Mouse (Mus musculus): ENCODE results near the gene Armc12. TPM values are rescaled to one million over a fixed set of nuclear protein-coding genes. Genes with fewer than 3 reads are reported as not detected.
A peak's percentile ranks its signal among the peaks of the same experiment; 100 is the strongest.

Armc12 gene
- total and polyA plus RNA-seq, 3 experiments = 0.15 TPM; not detected in 2

- no peaks in the 10 kb centered on the region for H3K9me3 ChIP-seq (replicated peaks; ENCODE audit: insufficient read depth, low read length)
- no peaks in the 10 kb centered on the region; the same call in 1 of the 2 replicates for H3K79me2 ChIP-seq (ENCODE audit: control insufficient read depth, insufficient read depth, low read length, poor library complexity)
- H3K36me3 ChIP-seq (ENCODE audit: control insufficient read depth in 1 of 2, insufficient read depth in 2 of 2, low read length in 2 of 2) = peaks cover 0 to 6% of the 10 kb centered on the region in 2 experiments; a peak in 2 of 4 replicates
- H3K27me3 ChIP-seq (ENCODE audit: control insufficient read depth in 1 of 2, insufficient read depth in 2 of 2, low read length in 2 of 2) = no peaks in the 10 kb centered on the region
- H3K9ac ChIP-seq (ENCODE audit: control insufficient read depth, low read depth, low read length, poor library complexity, severe bottlenecking) = no peak overlapping the region
- no peak for DNase-seq (ENCODE audit: low read depth, low spot score)
- H3K27ac ChIP-seq (ENCODE audit: control insufficient read depth, low read depth, low read length) = no peak overlapping the region
- peaks cover 0 to 18% of the 10 kb centered on the region in 2 experiments; a peak in 3 of 4 replicates for H3K4me1 ChIP-seq (ENCODE audit: control insufficient read depth in 1 of 2, insufficient read depth in 2 of 2, low read length in 2 of 2)
- TF ChIP-seq USF1 (IDR thresholded peaks at IDR 0.05; ENCODE audit: low read depth, low read length) = no peak
- no peak for TF ChIP-seq MEF2A (IDR thresholded peaks at IDR 0.05; ENCODE audit: extremely low read depth, insufficient replicate concordance, low read depth, low read length, poor library complexity, severe bottlenecking)
- TF ChIP-seq CHD2 (IDR thresholded peaks at IDR 0.05; ENCODE audit: low read length) = no peak
- no peak for TF ChIP-seq RCOR1 (IDR thresholded peaks at IDR 0.05; ENCODE audit: low read depth, low read length)
- no peak for TF ChIP-seq ZC3H11A (IDR thresholded peaks at IDR 0.05; ENCODE audit: low read depth, low read length)
- TF ChIP-seq E2F4 (IDR thresholded peaks at IDR 0.05; ENCODE audit: borderline replicate concordance, low read depth, low read length) = no peak
- no peak for TF ChIP-seq TAL1 (IDR thresholded peaks at IDR 0.05; ENCODE audit: low read length)
- TF ChIP-seq GABPA (IDR thresholded peaks at IDR 0.05; ENCODE audit: low read depth, low read length) = no peak
- no peak for TF ChIP-seq ZNF384 (IDR thresholded peaks at IDR 0.05; ENCODE audit: low read depth, low read length)
- H3K4me3 ChIP-seq (ENCODE audit: control insufficient read depth in 1 of 2, insufficient read depth in 1 of 2, low read depth in 2 of 2, low read length in 2 of 2) = no peak overlapping the region
These were observed 17.9 kb upstream of the Armc12 start for GRCm38 (mm10) chr17:28512696-28513095.

- no peak overlapping the region for H3K9ac ChIP-seq (ENCODE audit: control insufficient read depth, low read depth, low read length, poor library complexity, severe bottlenecking)
- DNase-seq (ENCODE audit: low read depth, low spot score) = no peak
- TF ChIP-seq ZKSCAN1 (IDR thresholded peaks at IDR 0.05; ENCODE audit: low read depth, low read length) (peak; percentile 87), CTCF (IDR thresholded peaks at IDR 0.05 in 2 of 3, conservative IDR thresholded peaks at IDR 0.05 in 1 of 3; ENCODE audit: control insufficient read depth in 1 of 3, insufficient read depth in 1 of 3, low read depth in 2 of 3, low read length in 3 of 3, poor library complexity in 1 of 3, severe bottlenecking in 1 of 3) (no peak)
- H3K36me3 ChIP-seq (ENCODE audit: control insufficient read depth in 1 of 2, insufficient read depth in 2 of 2, low read length in 2 of 2) = peaks cover 0 to 6% of the 10 kb centered on the region in 2 experiments; a peak in 2 of 4 replicates
- no peaks in the 10 kb centered on the region for H3K9me3 ChIP-seq (replicated peaks; ENCODE audit: insufficient read depth, low read length)
- no peak overlapping the region for H3K27ac ChIP-seq (ENCODE audit: control insufficient read depth, low read depth, low read length)
- H3K4me3 ChIP-seq (ENCODE audit: control insufficient read depth in 1 of 2, insufficient read depth in 1 of 2, low read depth in 2 of 2, low read length in 2 of 2) = no peak overlapping the region
- no peaks in the 10 kb centered on the region; the same call in 1 of the 2 replicates for H3K79me2 ChIP-seq (ENCODE audit: control insufficient read depth, insufficient read depth, low read length, poor library complexity)
- peaks cover 0 to 19% of the 10 kb centered on the region in 2 experiments; a peak in 3 of 4 replicates for H3K4me1 ChIP-seq (ENCODE audit: control insufficient read depth in 1 of 2, insufficient read depth in 2 of 2, low read length in 2 of 2)
- H3K27me3 ChIP-seq (ENCODE audit: control insufficient read depth in 1 of 2, insufficient read depth in 2 of 2, low read length in 2 of 2) = no peaks in the 10 kb centered on the region
These were observed 17.3 kb upstream of the Armc12 start for GRCm38 (mm10) chr17:28513337-28513736.

GRCm38 (mm10) chr17:28513844-28514243 lies 16.8 kb upstream of the Armc12 start:
- TF ChIP-seq JUND (IDR thresholded peaks at IDR 0.05; ENCODE audit: low read depth, low read length) = no peak
- no peak for TF ChIP-seq HCFC1 (IDR thresholded peaks at IDR 0.05; ENCODE audit: low read depth, low read length)
- no peak for TF ChIP-seq ELF1 (IDR thresholded peaks at IDR 0.05; ENCODE audit: low read depth, low read length)
- no peak for TF ChIP-seq GATA1 (IDR thresholded peaks at IDR 0.05; ENCODE audit: low read depth, low read length)
- TF ChIP-seq RCOR1 (IDR thresholded peaks at IDR 0.05; ENCODE audit: low read depth, low read length) = no peak
- TF ChIP-seq SIN3A (IDR thresholded peaks at IDR 0.05; ENCODE audit: low read length) = no peak
- TF ChIP-seq POLR2AphosphoS5 (IDR thresholded peaks at IDR 0.05; ENCODE audit: borderline replicate concordance, low read depth, low read length) = no peak
- no peak for TF ChIP-seq CHD1 (IDR thresholded peaks at IDR 0.05; ENCODE audit: low read depth, low read length)
- TF ChIP-seq ETS1 (IDR thresholded peaks at IDR 0.05; ENCODE audit: low read depth, low read length) = no peak
- no peak for TF ChIP-seq MAFK (IDR thresholded peaks at IDR 0.05; ENCODE audit: borderline replicate concordance, low read depth, low read length)
- peaks cover 0 to 7% of the 10 kb centered on the region in 2 experiments; a peak in 2 of 4 replicates for H3K36me3 ChIP-seq (ENCODE audit: control insufficient read depth in 1 of 2, insufficient read depth in 2 of 2, low read length in 2 of 2)
- no peak overlapping the region for H3K9ac ChIP-seq (ENCODE audit: control insufficient read depth, low read depth, low read length, poor library complexity, severe bottlenecking)
- no peak overlapping the region for H3K4me3 ChIP-seq (ENCODE audit: control insufficient read depth in 1 of 2, insufficient read depth in 1 of 2, low read depth in 2 of 2, low read length in 2 of 2)
- no peaks in the 10 kb centered on the region for H3K27me3 ChIP-seq (ENCODE audit: control insufficient read depth in 1 of 2, insufficient read depth in 2 of 2, low read length in 2 of 2)
- H3K4me1 ChIP-seq (ENCODE audit: control insufficient read depth in 1 of 2, insufficient read depth in 2 of 2, low read length in 2 of 2) = peaks cover 0 to 21% of the 10 kb centered on the region in 2 experiments; a peak in 3 of 4 replicates
- no peak for DNase-seq (ENCODE audit: low read depth, low spot score)
- no peaks in the 10 kb centered on the region for H3K9me3 ChIP-seq (replicated peaks; ENCODE audit: insufficient read depth, low read length)
- H3K27ac ChIP-seq (ENCODE audit: control insufficient read depth, low read depth, low read length) = no peak overlapping the region
- no peaks in the 10 kb centered on the region; the same call in 1 of the 2 replicates for H3K79me2 ChIP-seq (ENCODE audit: control insufficient read depth, insufficient read depth, low read length, poor library complexity)
